8 mouse cellular contexts compared by ENCODE assay signal in genomic region chr4:140957725-140958124, GRCm38 (mm10). TPM values are rescaled to one million over a fixed set of nuclear protein-coding genes. Genes with fewer than 3 reads are reported as not detected.
DNase-seq lines count a peak whose midpoint lies in the region; ATAC-seq and TF ChIP-seq lines count a peak whose summit lies in the region.

No protein-coding gene starts in this region.

- H3K4me2 ChIP-seq in CH12.LX (ENCODE audit: insufficient read depth, low read depth, poor library complexity, severe bottlenecking) = no peak overlapping the region
- H3K4me2 ChIP-seq in forebrain, embryonic 12.5 days = peak overlapping the region; percentile 72
- H3K4me2 ChIP-seq in heart, postnatal 0 days (ENCODE audit: low read depth, low read length) = peak overlapping the region; percentile 72
- peak overlapping the region; percentile 75 for H3K4me2 ChIP-seq in neural tube, embryonic 13.5 days

- no peak for TF ChIP-seq EP300 in CH12.LX (IDR thresholded peaks at IDR 0.05; ENCODE audit: low read length)
- TF ChIP-seq EP300 in heart, postnatal 0 days (IDR thresholded peaks at IDR 0.05; ENCODE audit: low read depth) = no peak

- TF ChIP-seq POLR2A in CH12.LX (IDR thresholded peaks at IDR 0.05; ENCODE audit: low read depth, low read length) = no peak

- peak; percentile 95 to 99 for TF ChIP-seq CTCF in CH12.LX (conservative IDR thresholded peaks at IDR 0.05 in 1 of 2, IDR thresholded peaks at IDR 0.05 in 1 of 2; ENCODE audit: low read depth in 2 of 2, low read length in 2 of 2)
- peak; percentile 93 for TF ChIP-seq CTCF in heart, postnatal 0 days (IDR thresholded peaks at IDR 0.05; ENCODE audit: low read depth)

- in situ Hi-C loops in CH12.LX (cut with MboI; ENCODE audit: low pct_ligation_motif_present, low pct_unique_long_range_greater_than_20kb, low sequenced_read_pairs) = loop anchor here (5.0 kb wide), 1 partner anchor 50 kb away; the partner anchor contains the start of gene Padi2

- no peak overlapping the region for H3K9ac ChIP-seq in CH12.LX (ENCODE audit: insufficient read depth, low read depth)
- H3K9ac ChIP-seq in forebrain, embryonic 12.5 days = peak overlapping the region; percentile 57
- peak overlapping the region; percentile 49 for H3K9ac ChIP-seq in heart, postnatal 0 days (replicated peaks; ENCODE audit: low read depth, low read length)
- peak overlapping the region; percentile 70 for H3K9ac ChIP-seq in neural tube, embryonic 13.5 days

- dilution Hi-C loops in CH12.LX (cut with MboI; ENCODE audit: extremely low pct_ligation_motif_present, extremely low pct_unique_long_range_greater_than_20kb, low sequenced_read_pairs) = no loop called here

- peaks cover 14% of the 10 kb centered on the region for H3K79me2 ChIP-seq in CH12.LX (replicated peaks; ENCODE audit: control insufficient read depth, extremely low read depth, insufficient read depth, poor library complexity, severe bottlenecking)

- no peak overlapping the region for H3K4me3 ChIP-seq in CH12.LX (replicated peaks in 1 of 3; ENCODE audit: low read depth in 2 of 3, low read length in 2 of 3, poor library complexity in 1 of 3)
- peak overlapping the region; percentile 42 for H3K4me3 ChIP-seq in forebrain, embryonic 12.5 days (replicated peaks)
- H3K4me3 ChIP-seq in heart, postnatal 0 days (ENCODE audit: low read depth, low read length) = peak overlapping the region; percentile 49
- H3K4me3 ChIP-seq in neural tube, embryonic 13.5 days = peak overlapping the region; percentile 44

- WGBS in forebrain, embryonic 12.5 days = under 1% methylated on average over 13 of the region's 13 CpGs
- 3% methylated on average over 13 of the region's 13 CpGs for WGBS in heart, postnatal 0 days
- under 1% methylated on average over 13 of the region's 13 CpGs for WGBS in neural tube, embryonic 13.5 days

- peaks cover 51% of the 10 kb centered on the region for H3K27me3 ChIP-seq in CH12.LX (replicated peaks)
- peaks cover 24% of the 10 kb centered on the region; the same call in 1 of the 2 replicates for H3K27me3 ChIP-seq in forebrain, embryonic 12.5 days
- H3K27me3 ChIP-seq in heart, postnatal 0 days (ENCODE audit: control insufficient read depth, insufficient read depth, low read length) = no peaks in the 10 kb centered on the region
- peaks cover 12% of the 10 kb centered on the region for H3K27me3 ChIP-seq in neural tube, embryonic 13.5 days

- H3K4me1 ChIP-seq in CH12.LX (ENCODE audit: control insufficient read depth in 1 of 2, insufficient read depth in 2 of 2) = peaks cover 8 to 16% of the 10 kb centered on the region in 2 experiments; a peak in 3 of 4 replicates
- H3K4me1 ChIP-seq in forebrain, embryonic 12.5 days = peaks cover 31% of the 10 kb centered on the region
- peaks cover 9% of the 10 kb centered on the region; the same call in 1 of the 2 replicates for H3K4me1 ChIP-seq in heart, postnatal 0 days (ENCODE audit: control insufficient read depth, insufficient read depth)
- H3K4me1 ChIP-seq in neural tube, embryonic 13.5 days (replicated peaks) = peaks cover 30% of the 10 kb centered on the region

- ATAC-seq in forebrain, embryonic 12.5 days (ENCODE audit: low FRiP score) = peak; percentile 36; the same call in 1 of the 2 replicates
- peak; percentile 22; the same call in 1 of the 2 replicates for ATAC-seq in heart, postnatal 0 days (ENCODE audit: insufficient read depth, low read depth)
- ATAC-seq in neural tube, embryonic 13.5 days (ENCODE audit: low read depth) = no peak

- no peaks in the 10 kb centered on the region for H3K9me3 ChIP-seq in CH12.LX (replicated peaks; ENCODE audit: low read length)
- no peaks in the 10 kb centered on the region for H3K9me3 ChIP-seq in forebrain, embryonic 12.5 days
- no peaks in the 10 kb centered on the region for H3K9me3 ChIP-seq in heart, postnatal 0 days (replicated peaks; ENCODE audit: control insufficient read depth, low read length)
- H3K9me3 ChIP-seq in neural tube, embryonic 13.5 days = no peaks in the 10 kb centered on the region

- peak; percentile 91 for TF ChIP-seq RAD21 in CH12.LX (IDR thresholded peaks at IDR 0.05; ENCODE audit: low read depth, low read length)

- no peaks in the 10 kb centered on the region for H3K36me3 ChIP-seq in CH12.LX (replicated peaks in 1 of 2; ENCODE audit: control insufficient read depth in 1 of 2, insufficient read depth in 1 of 2, low read length in 1 of 2)
- H3K36me3 ChIP-seq in forebrain, embryonic 12.5 days (replicated peaks) = no peaks in the 10 kb centered on the region
- H3K36me3 ChIP-seq in heart, postnatal 0 days (replicated peaks; ENCODE audit: control insufficient read depth, insufficient read depth, low read length) = no peaks in the 10 kb centered on the region
- H3K36me3 ChIP-seq in neural tube, embryonic 13.5 days = no peaks in the 10 kb centered on the region

- no peak overlapping the region for H3K27ac ChIP-seq in CH12.LX (ENCODE audit: insufficient read depth, low read depth)
- peak overlapping the region; percentile 65 for H3K27ac ChIP-seq in forebrain, embryonic 12.5 days
- peak overlapping the region; percentile 27; the same call in 1 of the 2 replicates for H3K27ac ChIP-seq in heart, postnatal 0 days (ENCODE audit: low read depth)
- 0 out of 2 replicates have a peak overlapping the region, but pooled peaks have one; percentile 2 for H3K27ac ChIP-seq in neural tube, embryonic 13.5 days (replicated peaks)

- DNase-seq in CH12.LX (ENCODE audit: extremely low read depth) = peak; percentile 54
- DNase-seq in c-Kit-positive CD71-positive TER-119-negative erythroid progenitor cells, embryonic 14.5 days (ENCODE audit: low read depth) = peak; percentile 54
- DNase-seq in heart, postnatal 0 days (ENCODE audit: low spot score) = peak; percentile 79
- peak; percentile 58 to 82 for DNase-seq in kidney, postnatal 36 days
- peak; percentile 63 to 69 for DNase-seq in lung, adult 18-20 months
- peak; percentile 88 for DNase-seq in testis, postnatal 10 days (ENCODE audit: low spot score)

TF ChIP-seq in CH12.LX, 34 proteins besides CTCF, POLR2A, EP300 and RAD21:
- peak; percentile 83 for TF ChIP-seq SMC3 (IDR thresholded peaks at IDR 0.05; ENCODE audit: low read depth, low read length)
- no peak for TF ChIP-seq USF1 (IDR thresholded peaks at IDR 0.05; ENCODE audit: low read depth, low read length)
- TF ChIP-seq ZC3H11A (IDR thresholded peaks at IDR 0.05; ENCODE audit: low read depth, low read length) = peak; percentile 28
- TF ChIP-seq NELFE (IDR thresholded peaks at IDR 0.05; ENCODE audit: low read depth, low read length) = peak; percentile 43; the same call in 1 of the 2 replicates
- no peak for TF ChIP-seq UBTF (IDR thresholded peaks at IDR 0.05; ENCODE audit: low read depth, low read length)

RNA-seq across cellular contexts. Expression of gene Sdhb, which starts 3.3 kb away (rescaled TPM):
- total RNA-seq in CH12.LX (2012; rRNA removed) (184 and 188 TPM in 2 replicates), CH12.LX (2014; rRNA removed) (178 and 190 TPM in 2 replicates)
- polyA plus RNA-seq in CH12.LX (2012; ENCODE audit: insufficient read length, low read depth) = 156 and 162 TPM in 2 replicates
- polyA plus RNA-seq in forebrain, embryonic 12.5 days (2016; fragmentation: Nextera tagmentation; extraction: Ambion mirVana) = 380 and 396 TPM in 2 replicates
- total RNA-seq in heart, postnatal 0 days (2014; rRNA removed; ENCODE audit: low replicate concordance) = 893 and 947 TPM in 2 replicates
- 1,828 and 1,869 TPM in 2 replicates for polyA plus RNA-seq in heart, postnatal 0 days (2015; fragmentation: Nextera tagmentation; extraction: Ambion mirVana)
- polyA plus RNA-seq in neural tube, embryonic 13.5 days (2015; fragmentation: Nextera tagmentation; extraction: Ambion mirVana) = 473 and 497 TPM in 2 replicates

RNA-seq across cellular contexts. Expression of gene Atp13a2, which starts 28.9 kb away (rescaled TPM):
- 47.6 and 48.5 TPM in 2 replicates for total RNA-seq in CH12.LX (2012; rRNA removed)
- 22.2 and 24.8 TPM in 2 replicates for total RNA-seq in CH12.LX (2014; rRNA removed)
- 44.2 and 54.7 TPM in 2 replicates for polyA plus RNA-seq in CH12.LX (2012; ENCODE audit: insufficient read length, low read depth)
- 75.5 and 82.3 TPM in 2 replicates for polyA plus RNA-seq in forebrain, embryonic 12.5 days (2016; fragmentation: Nextera tagmentation; extraction: Ambion mirVana)
- total RNA-seq in heart, postnatal 0 days (2014; rRNA removed; ENCODE audit: low replicate concordance) = 45.8 and 47.7 TPM in 2 replicates
- 18.8 and 19.3 TPM in 2 replicates for polyA plus RNA-seq in heart, postnatal 0 days (2015; fragmentation: Nextera tagmentation; extraction: Ambion mirVana)
- polyA plus RNA-seq in neural tube, embryonic 13.5 days (2015; fragmentation: Nextera tagmentation; extraction: Ambion mirVana) = 133 and 144 TPM in 2 replicates

RNA-seq across cellular contexts. Expression of gene Padi2, which starts 51.6 kb away (rescaled TPM):
- total RNA-seq in CH12.LX (2012; rRNA removed) = 0.04 TPM in 1 of 2 replicates, not detected in the other
- 0.04 TPM in 1 of 2 replicates, not detected in the other for total RNA-seq in CH12.LX (2014; rRNA removed)
- not detected in 2 replicates for polyA plus RNA-seq in CH12.LX (2012; ENCODE audit: insufficient read length, low read depth)
- polyA plus RNA-seq in forebrain, embryonic 12.5 days (2016; fragmentation: Nextera tagmentation; extraction: Ambion mirVana) = 0.45 and 0.74 TPM in 2 replicates
- 0.31 TPM in 1 of 2 replicates, not detected in the other for total RNA-seq in heart, postnatal 0 days (2014; rRNA removed; ENCODE audit: low replicate concordance)
- 0.18 and 0.44 TPM in 2 replicates for polyA plus RNA-seq in heart, postnatal 0 days (2015; fragmentation: Nextera tagmentation; extraction: Ambion mirVana)
- polyA plus RNA-seq in neural tube, embryonic 13.5 days (2015; fragmentation: Nextera tagmentation; extraction: Ambion mirVana) = 4.4 and 6.0 TPM in 2 replicates

RNA-seq across cellular contexts. Expression of gene Mfap2, which starts 52.5 kb away (rescaled TPM):
- not detected in 2 replicates for total RNA-seq in CH12.LX (2012; rRNA removed)
- total RNA-seq in CH12.LX (2014; rRNA removed) = not detected in 2 replicates
- polyA plus RNA-seq in CH12.LX (2012; ENCODE audit: insufficient read length, low read depth) = not detected in 2 replicates
- 250 and 275 TPM in 2 replicates for polyA plus RNA-seq in forebrain, embryonic 12.5 days (2016; fragmentation: Nextera tagmentation; extraction: Ambion mirVana)
- 45.0 and 47.8 TPM in 2 replicates for total RNA-seq in heart, postnatal 0 days (2014; rRNA removed; ENCODE audit: low replicate concordance)
- 114 and 129 TPM in 2 replicates for polyA plus RNA-seq in heart, postnatal 0 days (2015; fragmentation: Nextera tagmentation; extraction: Ambion mirVana)
- polyA plus RNA-seq in neural tube, embryonic 13.5 days (2015; fragmentation: Nextera tagmentation; extraction: Ambion mirVana) = 248 and 255 TPM in 2 replicates

Comparison
In these comparisons a context has a peak if more than half of its experiments do, and no peak if none do; other contexts are left out.
1. H3K4me3 ChIP-seq: peak in forebrain, embryonic 12.5 days (single experiment), heart, postnatal 0 days (single experiment) and neural tube, embryonic 13.5 days (single experiment); none in CH12.LX (0 of 3).
2. Peak in every context shown above with its lines, with median percentiles within 50 percentile points of each other: DNase-seq.